In the genomic region with DNA sequence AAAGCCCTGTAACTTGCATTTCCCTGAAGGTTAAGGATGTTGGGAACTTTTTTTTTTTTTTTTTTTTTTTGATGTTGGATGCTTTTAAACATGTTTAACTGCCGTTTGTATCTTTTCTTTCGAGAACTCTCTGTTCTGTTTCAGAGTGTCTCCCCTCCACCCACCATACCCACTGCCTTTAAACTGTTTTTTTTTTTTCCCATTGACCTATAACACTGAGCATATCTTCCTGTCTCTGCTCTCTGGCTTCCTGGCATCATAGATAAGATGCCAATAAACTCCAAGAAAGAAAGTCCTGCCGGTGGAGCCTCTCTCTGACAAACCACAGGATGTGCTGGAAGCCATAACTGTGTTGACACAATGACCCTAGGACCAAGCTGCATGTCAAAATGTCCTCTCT, we compare ENCODE assay signal across 16 mouse cellular contexts.
"Had no signal": no experiment of that assay in that cellular context is flagged by ENCODE, and none has a peak within 500 bp of the region (broad histone marks: within the 10 kb centered on the region; RNA-seq: fewer than 3 reads in every experiment).

No protein-coding gene starts in this region.

- H3K27me3 ChIP-seq: kidney, embryonic 15.5 days; limb, embryonic 15.5 days; neural tube, embryonic 15.5 days had no signal

- H3K4me3 ChIP-seq: kidney, embryonic 15.5 days; left cerebral cortex, adult 2 months; limb, embryonic 15.5 days; midbrain, embryonic 10.5 days; myocyte; neural tube, embryonic 15.5 days had no signal

- H3K36me3 ChIP-seq: kidney, embryonic 15.5 days; limb, embryonic 15.5 days; midbrain, embryonic 10.5 days; neural tube, embryonic 15.5 days had no signal

- H3K4me1 ChIP-seq: kidney, embryonic 15.5 days; limb, embryonic 15.5 days; midbrain, embryonic 10.5 days had no signal

- H3K4me2 ChIP-seq: kidney, embryonic 15.5 days; limb, embryonic 15.5 days; lung, embryonic 14.5 days; neural tube, embryonic 15.5 days had no signal

- H3K9ac ChIP-seq: kidney, embryonic 15.5 days; limb, embryonic 15.5 days; lung, embryonic 14.5 days; neural tube, embryonic 15.5 days had no signal

- ATAC-seq: intestine, embryonic 16.5 days had no signal

- H3K27ac ChIP-seq: kidney, embryonic 15.5 days; left cerebral cortex, adult 2 months; limb, embryonic 15.5 days; macrophage; midbrain, embryonic 10.5 days; neural tube, embryonic 15.5 days had no signal

- DNase-seq: kidney, adult 2 months; kidney, postnatal 25 days; lung, embryonic 14.5 days; midbrain, embryonic 14.5 days; right cerebral cortex, postnatal 4 days; spleen, adult 18-20 months; thymus, adult 18-20 months; thymus, postnatal 14 days had no signal

- H3K9me3 ChIP-seq: kidney, embryonic 15.5 days; limb, embryonic 15.5 days; midbrain, embryonic 10.5 days; neural tube, embryonic 15.5 days had no signal
